Mouse (Mus musculus): ENCODE results near the gene BC037034. TPM values are rescaled to one million over a fixed set of nuclear protein-coding genes. Genes with fewer than 3 reads are reported as not detected.

The BC037034 gene
- polyA plus RNA-seq (2014; fragmentation: Nextera tagmentation; extraction: Ambion mirVana): 6.8 and 7.2 TPM in 2 replicates

GRCm38 (mm10) chr5:138263260-138264206 lies at the start of gene BC037034:
TSS of gene BC037034 (minus strand) at chr5:138264033.
- Histone ChIP-seq H3K4me2 (peak within 1 kb of the TSS; percentile 94), H3K27ac (ENCODE audit: low read depth, low read length) (peak within 1 kb of the TSS; percentile 87), H3K9me3 (ENCODE audit: control insufficient read depth, low read length) (no peaks in the 10 kb centered on the region), H3K4me1 (replicated peaks; ENCODE audit: control insufficient read depth, insufficient read depth, low read length) (peaks cover 46% of the 10 kb centered on the region), H3K36me3 (ENCODE audit: control insufficient read depth, insufficient read depth, low read length) (peaks cover 21% of the 10 kb centered on the region), H3K27me3 (replicated peaks; ENCODE audit: control insufficient read depth, insufficient read depth, low read length) (no peaks in the 10 kb centered on the region), H3K4me3 (ENCODE audit: low read depth, low read length) (peak within 1 kb of the TSS; percentile 97), H3K9ac (ENCODE audit: low read depth, low read length) (peak within 1 kb of the TSS; percentile 97)
- 1% methylated on average over 70 of the region's 71 CpGs for WGBS
- DNase-seq (ENCODE audit: low spot score): peak; percentile 88
- peak; percentile 81 for ATAC-seq (replicated peaks; ENCODE audit: low FRiP score)

DNA sequence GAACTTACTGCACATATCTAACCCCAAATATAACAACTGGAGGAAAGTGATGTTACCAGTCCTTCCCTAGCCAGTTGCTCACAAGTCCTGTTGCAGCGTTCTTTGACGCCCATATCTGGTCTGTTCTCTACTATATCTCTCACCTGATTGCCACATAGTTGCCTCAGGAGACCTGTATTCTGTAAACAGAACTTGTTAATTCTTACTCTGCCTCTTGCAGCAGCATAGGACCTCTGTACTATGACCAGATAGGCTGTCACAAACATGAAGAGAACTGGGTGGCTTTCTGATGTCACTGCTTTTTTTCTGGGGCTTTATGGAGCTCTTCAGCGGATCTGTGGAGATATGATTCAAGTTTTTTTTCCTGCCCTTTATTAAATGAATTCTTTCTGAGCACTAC lies 49.0 kb upstream of the BC037034 start:
- Histone ChIP-seq H3K27ac (ENCODE audit: low read depth, low read length) (no peak overlapping the region), H3K9me3 (ENCODE audit: control insufficient read depth, low read length) (no peaks in the 10 kb centered on the region), H3K4me2 (no peak overlapping the region), H3K4me1 (replicated peaks; ENCODE audit: control insufficient read depth, insufficient read depth, low read length) (no peaks in the 10 kb centered on the region), H3K4me3 (ENCODE audit: low read depth, low read length) (no peak overlapping the region), H3K36me3 (ENCODE audit: control insufficient read depth, insufficient read depth, low read length) (no peaks in the 10 kb centered on the region), H3K27me3 (replicated peaks; ENCODE audit: control insufficient read depth, insufficient read depth, low read length) (no peaks in the 10 kb centered on the region), H3K9ac (ENCODE audit: low read depth, low read length) (no peak overlapping the region)
- ATAC-seq (replicated peaks; ENCODE audit: low FRiP score) (no peak), DNase-seq (ENCODE audit: low spot score) (no peak)
- WGBS: 82% methylated on average over 3 of the region's 3 CpGs

DNA sequence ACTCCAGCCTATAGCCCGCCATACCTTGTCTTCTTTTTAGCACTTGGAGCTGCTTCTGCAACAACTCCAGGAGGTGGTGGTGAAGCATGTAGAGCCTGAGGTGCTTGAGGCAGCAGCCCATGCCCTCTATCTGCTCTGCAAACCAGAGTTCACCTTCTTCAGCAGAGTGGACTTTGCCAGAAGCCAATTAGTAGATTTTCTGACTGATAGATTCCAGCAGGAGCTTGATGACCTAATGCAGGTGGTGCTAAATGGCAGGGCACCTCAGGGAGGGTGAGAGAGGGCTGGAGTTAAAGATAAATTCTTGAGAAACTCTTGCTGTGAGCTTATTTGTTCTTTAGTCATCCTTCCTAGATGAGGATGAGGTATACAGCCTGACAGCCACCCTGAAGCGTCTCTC lies 35.8 kb upstream of the BC037034 start:
- Histone ChIP-seq H3K9me3 (ENCODE audit: control insufficient read depth, low read length) (no peaks in the 10 kb centered on the region), H3K27ac (ENCODE audit: low read depth, low read length) (no peak overlapping the region), H3K36me3 (ENCODE audit: control insufficient read depth, insufficient read depth, low read length) (no peaks in the 10 kb centered on the region), H3K4me2 (no peak overlapping the region), H3K4me1 (replicated peaks; ENCODE audit: control insufficient read depth, insufficient read depth, low read length) (no peaks in the 10 kb centered on the region), H3K27me3 (replicated peaks; ENCODE audit: control insufficient read depth, insufficient read depth, low read length) (no peaks in the 10 kb centered on the region), H3K9ac (ENCODE audit: low read depth, low read length) (no peak overlapping the region), H3K4me3 (ENCODE audit: low read depth, low read length) (no peak overlapping the region)
- WGBS: 68% methylated on average over 2 of the region's 2 CpGs
- DNase-seq (ENCODE audit: low spot score) (no peak), ATAC-seq (replicated peaks; ENCODE audit: low FRiP score) (no peak)

DNA sequence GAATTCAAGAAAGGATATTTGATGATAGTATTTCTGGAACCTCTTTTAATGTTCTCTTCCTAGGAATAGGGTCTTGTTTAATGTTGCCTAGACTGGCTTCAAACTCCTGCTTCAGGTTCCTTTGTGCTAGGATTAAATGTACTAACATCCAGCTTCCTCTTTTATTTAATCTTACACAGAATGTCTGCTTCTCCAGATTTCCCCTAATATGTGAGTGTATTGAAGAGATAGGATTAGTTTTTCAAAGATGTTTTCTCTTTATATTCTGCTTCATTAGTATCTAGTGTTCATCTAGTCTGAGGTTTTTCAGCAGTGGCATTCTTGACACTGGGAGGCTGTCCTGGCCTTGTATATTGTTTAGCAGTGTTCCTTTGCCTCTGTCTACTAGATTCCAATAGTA lies 30.3 kb upstream of the BC037034 start:
- H3K36me3 ChIP-seq (ENCODE audit: control insufficient read depth, insufficient read depth, low read length): no peaks in the 10 kb centered on the region
- no peak overlapping the region for H3K9ac ChIP-seq (ENCODE audit: low read depth, low read length)
- no peaks in the 10 kb centered on the region for H3K27me3 ChIP-seq (replicated peaks; ENCODE audit: control insufficient read depth, insufficient read depth, low read length)
- no peak overlapping the region for H3K27ac ChIP-seq (ENCODE audit: low read depth, low read length)
- no peak for DNase-seq (ENCODE audit: low spot score)
- H3K4me3 ChIP-seq (ENCODE audit: low read depth, low read length): no peak overlapping the region
- H3K4me1 ChIP-seq (replicated peaks; ENCODE audit: control insufficient read depth, insufficient read depth, low read length): no peaks in the 10 kb centered on the region
- no peak overlapping the region for H3K4me2 ChIP-seq
- no peak for ATAC-seq (replicated peaks; ENCODE audit: low FRiP score)
- no peaks in the 10 kb centered on the region for H3K9me3 ChIP-seq (ENCODE audit: control insufficient read depth, low read length)

GRCm38 (mm10) chr5:138291638-138292037 lies 27.8 kb upstream of the BC037034 start:
- ATAC-seq (replicated peaks; ENCODE audit: low FRiP score): no peak
- Histone ChIP-seq H3K4me1 (replicated peaks; ENCODE audit: control insufficient read depth, insufficient read depth, low read length) (no peaks in the 10 kb centered on the region), H3K27ac (ENCODE audit: low read depth, low read length) (no peak overlapping the region), H3K36me3 (ENCODE audit: control insufficient read depth, insufficient read depth, low read length) (no peaks in the 10 kb centered on the region), H3K27me3 (replicated peaks; ENCODE audit: control insufficient read depth, insufficient read depth, low read length) (no peaks in the 10 kb centered on the region), H3K9ac (ENCODE audit: low read depth, low read length) (no peak overlapping the region), H3K9me3 (ENCODE audit: control insufficient read depth, low read length) (no peaks in the 10 kb centered on the region), H3K4me2 (no peak overlapping the region), H3K4me3 (ENCODE audit: low read depth, low read length) (no peak overlapping the region)
- 69% methylated on average over 1 of the region's 1 CpGs for WGBS
- DNase-seq (ENCODE audit: low spot score): no peak

DNA sequence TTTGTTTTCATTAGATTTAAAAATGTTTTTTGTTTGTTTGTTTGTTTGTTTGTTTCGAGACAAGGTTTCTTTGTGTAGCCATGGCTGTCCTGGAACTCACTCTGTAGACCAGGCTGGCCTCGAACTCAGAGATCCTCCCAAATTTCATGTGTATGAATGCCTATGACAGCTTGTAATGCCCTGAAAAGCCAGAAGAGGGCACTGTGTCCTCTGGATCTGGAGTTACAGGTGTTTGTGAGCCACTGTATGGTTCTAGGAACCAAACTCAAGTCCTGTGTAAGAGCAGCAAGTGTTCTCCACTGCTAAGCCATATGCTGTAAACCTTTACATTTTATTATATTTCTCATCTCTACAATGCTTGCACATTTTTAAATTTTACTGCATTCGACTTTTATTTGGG lies 24.0 kb upstream of the BC037034 start:
- no peaks in the 10 kb centered on the region for H3K36me3 ChIP-seq (ENCODE audit: control insufficient read depth, insufficient read depth, low read length)
- H3K27ac ChIP-seq (ENCODE audit: low read depth, low read length): no peak overlapping the region
- no peak overlapping the region for H3K4me2 ChIP-seq
- ATAC-seq (replicated peaks; ENCODE audit: low FRiP score): no peak
- H3K9ac ChIP-seq (ENCODE audit: low read depth, low read length): no peak overlapping the region
- no peak for DNase-seq (ENCODE audit: low spot score)
- 67% methylated on average over 3 of the region's 3 CpGs for WGBS
- no peaks in the 10 kb centered on the region for H3K4me1 ChIP-seq (replicated peaks; ENCODE audit: control insufficient read depth, insufficient read depth, low read length)
- no peaks in the 10 kb centered on the region for H3K9me3 ChIP-seq (ENCODE audit: control insufficient read depth, low read length)
- no peak overlapping the region for H3K4me3 ChIP-seq (ENCODE audit: low read depth, low read length)
- no peaks in the 10 kb centered on the region for H3K27me3 ChIP-seq (replicated peaks; ENCODE audit: control insufficient read depth, insufficient read depth, low read length)

DNA sequence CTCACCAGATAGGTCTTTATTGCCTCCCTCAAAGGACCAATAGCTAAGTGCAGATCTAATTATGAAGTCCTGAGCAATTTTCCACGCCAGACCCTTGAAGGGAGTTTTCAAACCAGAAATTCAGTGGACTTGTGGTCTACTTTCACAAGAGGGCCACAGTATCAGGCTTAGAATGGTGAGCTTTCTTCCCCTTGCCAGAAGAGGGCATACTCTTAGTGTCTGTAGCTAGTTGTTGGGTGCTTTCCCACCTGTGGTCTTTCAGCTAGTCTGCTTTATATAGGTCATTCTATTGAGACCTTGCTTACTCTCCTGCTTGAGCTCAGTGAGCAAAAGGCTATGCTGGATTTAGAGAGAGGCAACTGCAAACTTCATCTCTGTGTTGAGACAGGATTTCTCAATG lies 19.7 kb upstream of the BC037034 start:
- WGBS: 50% methylated on average over 1 of the region's 1 CpGs
- H3K27me3 ChIP-seq (replicated peaks; ENCODE audit: control insufficient read depth, insufficient read depth, low read length): peaks cover 6% of the 10 kb centered on the region; the same call in 1 of the 2 replicates
- DNase-seq (ENCODE audit: low spot score) (no peak), ATAC-seq (replicated peaks; ENCODE audit: low FRiP score) (no peak)
- H3K9me3 ChIP-seq (ENCODE audit: control insufficient read depth, low read length): no peaks in the 10 kb centered on the region
- no peak overlapping the region for H3K27ac ChIP-seq (ENCODE audit: low read depth, low read length)
- H3K4me2 ChIP-seq: no peak overlapping the region
- H3K9ac ChIP-seq (ENCODE audit: low read depth, low read length): no peak overlapping the region
- H3K4me3 ChIP-seq (ENCODE audit: low read depth, low read length): no peak overlapping the region
- no peaks in the 10 kb centered on the region for H3K36me3 ChIP-seq (ENCODE audit: control insufficient read depth, insufficient read depth, low read length)
- peaks cover 4% of the 10 kb centered on the region for H3K4me1 ChIP-seq (replicated peaks; ENCODE audit: control insufficient read depth, insufficient read depth, low read length)

- no peak overlapping the region for H3K4me3 ChIP-seq (ENCODE audit: low read depth, low read length)
- H3K4me2 ChIP-seq: no peak overlapping the region
- H3K4me1 ChIP-seq (replicated peaks; ENCODE audit: control insufficient read depth, insufficient read depth, low read length): peaks cover 4% of the 10 kb centered on the region
- no peak overlapping the region for H3K9ac ChIP-seq (ENCODE audit: low read depth, low read length)
- DNase-seq (ENCODE audit: low spot score): no peak
- peaks cover 10% of the 10 kb centered on the region; the same call in 1 of the 2 replicates for H3K27me3 ChIP-seq (replicated peaks; ENCODE audit: control insufficient read depth, insufficient read depth, low read length)
- H3K27ac ChIP-seq (ENCODE audit: low read depth, low read length): no peak overlapping the region
- H3K9me3 ChIP-seq (ENCODE audit: control insufficient read depth, low read length): no peaks in the 10 kb centered on the region
- ATAC-seq (replicated peaks; ENCODE audit: low FRiP score): no peak
- no peaks in the 10 kb centered on the region; the same call in 1 of the 2 replicates for H3K36me3 ChIP-seq (ENCODE audit: control insufficient read depth, insufficient read depth, low read length)
- 69% methylated on average over 2 of the region's 2 CpGs for WGBS
Measured at GRCm38 (mm10) chr5:138281798-138282197, 18.0 kb upstream of the BC037034 start.

GRCm38 (mm10) chr5:138280829-138281228 lies 17.0 kb upstream of the BC037034 start:
- Histone ChIP-seq H3K9ac (ENCODE audit: low read depth, low read length) (no peak overlapping the region), H3K4me3 (ENCODE audit: low read depth, low read length) (no peak overlapping the region), H3K36me3 (ENCODE audit: control insufficient read depth, insufficient read depth, low read length) (no peaks in the 10 kb centered on the region; the same call in 1 of the 2 replicates), H3K4me2 (peak overlapping the region; percentile 91; the same call in 1 of the 2 replicates), H3K4me1 (replicated peaks; ENCODE audit: control insufficient read depth, insufficient read depth, low read length) (peaks cover 4% of the 10 kb centered on the region), H3K27ac (ENCODE audit: low read depth, low read length) (no peak overlapping the region), H3K27me3 (replicated peaks; ENCODE audit: control insufficient read depth, insufficient read depth, low read length) (peaks cover 10% of the 10 kb centered on the region; the same call in 1 of the 2 replicates), H3K9me3 (ENCODE audit: control insufficient read depth, low read length) (no peaks in the 10 kb centered on the region)
- DNase-seq (ENCODE audit: low spot score): no peak
- WGBS: 82% methylated on average over 15 of the region's 15 CpGs
- ATAC-seq (replicated peaks; ENCODE audit: low FRiP score): no peak

All from liver, embryonic 11.5 days (tissue).